Mouse (Mus musculus) gastrocnemius, adult 18-20 months (tissue): ENCODE results near the gene Trpm7. TPM values are rescaled to one million over a fixed set of nuclear protein-coding genes. Genes with fewer than 3 reads are reported as not detected.

Experiments
- DNase-seq: peaks from one replicate; pipeline ENCODE4 v3.0.0; 2021; ENCODE audit warnings: low spot score
- microRNA-seq: library from miRNA; unstranded; fragments of <30 nt; microRNA quantifications from one replicate; pipeline ENCODE4 v1.2.0, GENCODE M21; 2021
- total RNA-seq, 2 experiments: library from RNA; stranded (reverse); gene quantifications; 2 replicates each; pipeline ENCODE4 v1.2.3; 2021

Trpm7 gene
- total RNA-seq, 2 experiments from 2014 or later, result 20.7 to 21.4 TPM

DNA sequence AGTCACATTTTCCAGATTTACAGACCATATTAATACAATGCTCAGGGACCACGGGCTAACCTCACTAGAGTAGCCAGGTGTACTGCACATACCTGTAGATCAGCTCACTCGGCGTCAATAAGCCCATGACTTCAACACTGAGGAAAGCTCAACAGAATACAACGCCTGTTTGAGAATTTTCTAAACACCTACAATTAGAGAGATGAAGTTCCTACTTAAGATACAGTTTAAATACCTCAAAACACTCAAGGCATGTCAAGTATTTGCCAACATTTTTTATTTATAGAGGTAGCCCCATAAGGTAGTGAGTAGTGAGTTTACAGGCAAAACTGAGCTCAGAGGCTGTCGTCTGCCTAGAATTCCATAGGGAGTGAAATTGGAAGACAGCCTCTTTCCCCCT, 132.6 kb downstream of the Trpm7 start:
- no peak for DNase-seq

Small RNAs within 50 kb of the gene (microRNA-seq; reads per million reads assigned to microRNA genes)
- gene Mir3473g, result 6.5 reads per million, percentile 15 among the genes with 10 or more reads in this experiment

Other genes starting within 250 kb of the Trpm7 start
- 1 to 10 TPM; 5.6 to 6.0 TPM for gene Gabpb1, start 199.9 kb downstream of the Trpm7 start, total RNA-seq
- 10 to 100 TPM; 16.3 to 17.1 TPM for gene Usp8, start 168.9 kb downstream of the Trpm7 start, total RNA-seq
- under 1 TPM in 1 of 2 experiments, not detected in 1; 0.21 TPM for gene Usp50, start 92.8 kb downstream of the Trpm7 start, total RNA-seq
- gene Sppl2a, start 57.0 kb upstream of the Trpm7 start, total RNA-seq, result 10 to 100 TPM; 67.1 to 69.8 TPM
- gene Ap4e1, start 132.5 kb upstream of the Trpm7 start, total RNA-seq, result 10 to 100 TPM in 1 of 2 experiments, 1 to 10 TPM in 1; 8.8 to 10.0 TPM
- 10 to 100 TPM; 12.8 to 13.4 TPM for gene Blvra, start 194.4 kb upstream of the Trpm7 start, total RNA-seq